Mouse (Mus musculus): ENCODE measurements around the gene Cxcr4.

GRCm38 (mm10) chr1:128551743-128552397 lies 40.2 kb downstream of the Cxcr4 start:
- peak; percentile 31; the same call in 1 of the 2 replicates for TF ChIP-seq CTCF (IDR thresholded peaks at IDR 0.05; ENCODE audit: borderline replicate concordance, extremely low read depth, insufficient read depth, insufficient read length)
- TF ChIP-seq POLR2A (IDR thresholded peaks at IDR 0.05; ENCODE audit: borderline replicate concordance, extremely low read depth, insufficient read depth, insufficient read length, poor library complexity, severe bottlenecking): no peak
